Mouse (Mus musculus) embryonic facial prominence, embryonic 12.5 days (tissue): Measurements from ENCODE around the gene Nup210l. TPM values are rescaled to one million over a fixed set of nuclear protein-coding genes. Genes with fewer than 3 reads are reported as not detected.

ENCODE experiments used
- ATAC-seq: fragments of 200-750 bp; cut with Nextera tagmentation; 2 replicates; pipeline ENCODE4 v1.8.0; 2017; ENCODE audit not compliant: insufficient number of reproducible peaks, insufficient read depth, low FRiP score, low TSS enrichment
- H3K27ac ChIP-seq: fragments of 300-500 bp; sonication (generic); 2 replicates; pipeline ENCODE4 v1.5.1; 2016; ENCODE audit warnings: mild to moderate bottlenecking
- H3K27me3 ChIP-seq: fragments of 300-500 bp; sonication (generic); 2 replicates; pipeline ENCODE4 v1.6.1; 2016; ENCODE audit warnings: mild to moderate bottlenecking, moderate library complexity
- H3K36me3 ChIP-seq: fragments of 300-500 bp; sonication (generic); 2 replicates; pipeline ENCODE4 v1.6.1; 2016; ENCODE audit warnings: mild to moderate bottlenecking
- H3K4me1 ChIP-seq: fragments of 300-500 bp; sonication (generic); 2 replicates; pipeline ENCODE4 v1.6.1; 2016
- H3K4me2 ChIP-seq: fragments of 300-500 bp; sonication (generic); replicated peaks from 2 replicates; pipeline ENCODE4 v1.6.1; 2016; ENCODE audit warnings: mild to moderate bottlenecking, moderate library complexity
- H3K4me3 ChIP-seq: fragments of 300-500 bp; sonication (generic); 2 replicates; pipeline ENCODE4 v1.5.1; 2016; ENCODE audit warnings: mild to moderate bottlenecking
- H3K9ac ChIP-seq: fragments of 300-500 bp; sonication (generic); 2 replicates; pipeline ENCODE4 v1.6.1; 2016; ENCODE audit warnings: mild to moderate bottlenecking, moderate library complexity
- H3K9me3 ChIP-seq: fragments of 300-500 bp; sonication (generic); 2 replicates; pipeline ENCODE4 v1.6.1; 2016; ENCODE audit warnings: mild to moderate bottlenecking, moderate library complexity
- WGBS: fragments of 180-500 bp; shearing (Covaris S2); methylation state at CpG from one replicate; pipeline ENCODE4 v1.1.7; 2016; 5-methylcytosine and 5-hydroxymethylcytosine counted together
- polyA plus RNA-seq: library from polyadenylated mRNA; unstranded; fragments of >200 nt; fragmentation: Nextera tagmentation; extraction: Ambion mirVana; gene quantifications from 2 replicates; pipeline ENCODE4 v1.2.1, GENCODE M21; 2016

Gene Nup210l
- 0.35 and 0.43 TPM in 2 replicates for polyA plus RNA-seq

DNA sequence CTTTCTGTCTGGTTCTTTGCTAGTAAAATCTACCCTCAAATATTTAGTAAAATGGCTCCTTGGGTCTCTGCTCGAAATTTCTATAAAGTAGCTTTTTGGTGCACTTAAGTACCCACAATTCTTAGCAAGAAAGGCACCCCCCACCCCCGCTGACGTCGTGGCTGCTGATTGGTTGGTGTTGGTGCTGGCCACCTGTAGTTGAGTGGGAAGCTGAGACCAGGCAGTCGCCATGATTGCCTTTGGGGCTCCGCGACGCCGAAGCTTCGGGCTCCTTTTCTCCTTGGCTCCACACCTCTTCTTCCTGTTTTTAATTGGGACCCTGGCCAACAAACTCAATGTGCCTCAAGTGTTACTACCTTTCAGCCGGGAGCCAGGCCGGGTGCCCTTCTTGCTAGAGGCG is at the start of gene Nup210l:
Gene Nup210l (plus strand): TSS at position 195 of the 400 bp plus-strand sequence.
- H3K4me1 ChIP-seq, result no peaks in the 10 kb centered on the region
- 84% methylated on average over 13 of the region's 13 CpGs for WGBS
- no peak within 1 kb of the TSS for H3K9ac ChIP-seq
- H3K9me3 ChIP-seq, result no peaks in the 10 kb centered on the region
- H3K4me3 ChIP-seq, result no peak within 1 kb of the TSS
- no peak within 1 kb of the TSS for H3K27ac ChIP-seq
- H3K4me2 ChIP-seq, result no peak within 1 kb of the TSS
- ATAC-seq, result no peak
- H3K36me3 ChIP-seq, result peaks cover 13% of the 10 kb centered on the region
- H3K27me3 ChIP-seq, result no peaks in the 10 kb centered on the region

DNA sequence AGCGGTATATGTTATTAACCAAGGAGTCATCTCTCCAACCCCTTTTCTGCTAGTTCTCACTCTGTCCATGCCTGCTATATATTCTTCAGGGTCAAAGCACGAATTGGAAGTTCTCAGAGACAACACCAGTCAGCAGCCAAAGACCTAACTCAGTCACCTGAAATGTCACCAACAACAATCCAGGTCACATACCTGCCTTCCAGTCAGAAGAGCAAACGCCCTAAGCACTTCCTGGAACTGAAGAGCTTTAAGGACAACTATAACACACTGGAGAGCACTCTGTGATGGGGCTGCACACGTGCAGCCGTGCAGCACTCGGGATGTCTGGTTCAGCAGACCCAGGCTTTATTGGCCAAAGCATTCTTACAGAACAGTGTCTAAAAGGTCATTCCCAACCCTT is 42.4 kb upstream of the Nup210l start:
- Histone ChIP-seq H3K4me2 (no peak overlapping the region), H3K27me3 (no peaks in the 10 kb centered on the region), H3K36me3 (peaks cover 53% of the 10 kb centered on the region), H3K4me3 (no peak overlapping the region), H3K4me1 (no peaks in the 10 kb centered on the region), H3K9ac (no peak overlapping the region), H3K9me3 (no peaks in the 10 kb centered on the region), H3K27ac (no peak overlapping the region)
- WGBS, result 92% methylated on average over 6 of the region's 6 CpGs
- ATAC-seq, result no peak

DNA sequence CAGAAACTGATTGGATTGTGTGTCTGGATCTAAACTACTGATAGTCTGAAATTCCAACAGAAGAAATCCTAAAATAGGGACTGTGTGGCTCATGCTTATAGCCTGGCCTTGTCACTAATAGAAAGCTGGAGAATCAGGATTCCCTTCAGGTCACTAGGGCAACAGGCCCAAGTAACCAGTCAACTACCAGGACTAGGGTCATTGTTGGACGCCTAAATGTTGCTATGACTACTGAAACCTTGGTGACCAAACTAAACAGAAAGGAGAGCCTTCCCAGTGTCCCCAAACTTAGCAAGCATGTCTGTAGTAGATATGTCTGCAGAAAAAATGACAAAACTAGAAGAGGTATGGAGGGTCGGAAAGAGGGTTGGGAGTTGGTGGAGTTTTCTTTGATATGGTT is 41.4 kb upstream of the Nup210l start:
- Histone ChIP-seq H3K9ac (no peak overlapping the region), H3K4me2 (no peak overlapping the region), H3K27me3 (no peaks in the 10 kb centered on the region), H3K36me3 (peaks cover 44% of the 10 kb centered on the region), H3K27ac (no peak overlapping the region), H3K9me3 (no peaks in the 10 kb centered on the region), H3K4me1 (no peaks in the 10 kb centered on the region), H3K4me3 (no peak overlapping the region)
- no peak for ATAC-seq
- 85% methylated on average over 2 of the region's 2 CpGs for WGBS

DNA sequence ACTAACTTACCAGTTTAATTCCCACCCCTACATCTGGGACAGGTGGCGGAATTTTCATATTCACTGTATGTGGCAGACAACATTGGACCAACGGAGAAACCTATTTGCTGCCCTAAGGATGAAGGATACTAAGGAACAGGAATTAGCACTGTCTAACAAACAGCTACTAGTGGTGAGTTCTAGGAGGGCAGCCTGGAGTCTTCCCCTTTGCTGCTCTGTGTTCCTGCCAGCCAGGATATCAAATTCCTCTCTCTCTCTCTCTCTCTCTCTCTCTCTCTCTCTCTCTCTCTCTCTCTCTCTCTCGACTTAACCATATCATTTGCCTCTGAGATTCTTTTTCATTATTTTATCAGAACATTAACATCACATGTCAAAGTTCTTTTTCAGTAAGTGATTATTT is 39.5 kb upstream of the Nup210l start:
- H3K36me3 ChIP-seq, result peaks cover 36% of the 10 kb centered on the region

DNA sequence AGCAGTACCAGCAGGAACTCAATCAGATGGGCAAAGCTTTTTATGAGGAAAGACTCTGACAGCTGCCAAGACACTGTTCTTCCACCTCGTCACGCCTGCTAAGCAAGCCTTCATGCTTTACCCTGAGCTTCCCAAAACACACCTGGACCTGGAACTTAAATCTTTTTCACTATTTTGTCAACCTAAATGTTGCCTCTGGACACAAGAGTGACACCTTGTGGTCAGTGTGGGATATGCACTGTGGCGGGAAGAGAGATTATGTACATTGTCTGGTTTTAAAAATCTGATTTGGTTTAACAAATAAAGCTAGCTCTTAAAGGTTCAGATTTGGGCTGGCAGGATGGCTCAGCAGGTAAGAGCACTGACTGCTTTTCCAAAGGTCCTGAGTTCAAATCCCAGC is 38.4 kb upstream of the Nup210l start:
- no peak for ATAC-seq
- H3K9ac ChIP-seq, result no peak overlapping the region
- 52% methylated on average over 3 of the region's 3 CpGs for WGBS
- no peak overlapping the region for H3K4me2 ChIP-seq
- peaks cover 30% of the 10 kb centered on the region for H3K36me3 ChIP-seq
- H3K9me3 ChIP-seq, result no peaks in the 10 kb centered on the region
- H3K27ac ChIP-seq, result no peak overlapping the region
- H3K27me3 ChIP-seq, result no peaks in the 10 kb centered on the region
- H3K4me3 ChIP-seq, result no peak overlapping the region
- no peaks in the 10 kb centered on the region for H3K4me1 ChIP-seq

More for the DNA sequence above, 39.5 kb upstream of the Nup210l start:
- H3K9ac ChIP-seq, result no peak overlapping the region
- H3K27ac ChIP-seq, result no peak overlapping the region
- no peaks in the 10 kb centered on the region for H3K9me3 ChIP-seq
- no peaks in the 10 kb centered on the region for H3K4me1 ChIP-seq
- ATAC-seq, result no peak
- no peaks in the 10 kb centered on the region for H3K27me3 ChIP-seq
- no peak overlapping the region for H3K4me3 ChIP-seq
- 76% methylated on average over 3 of the region's 3 CpGs for WGBS
- H3K4me2 ChIP-seq, result no peak overlapping the region

DNA sequence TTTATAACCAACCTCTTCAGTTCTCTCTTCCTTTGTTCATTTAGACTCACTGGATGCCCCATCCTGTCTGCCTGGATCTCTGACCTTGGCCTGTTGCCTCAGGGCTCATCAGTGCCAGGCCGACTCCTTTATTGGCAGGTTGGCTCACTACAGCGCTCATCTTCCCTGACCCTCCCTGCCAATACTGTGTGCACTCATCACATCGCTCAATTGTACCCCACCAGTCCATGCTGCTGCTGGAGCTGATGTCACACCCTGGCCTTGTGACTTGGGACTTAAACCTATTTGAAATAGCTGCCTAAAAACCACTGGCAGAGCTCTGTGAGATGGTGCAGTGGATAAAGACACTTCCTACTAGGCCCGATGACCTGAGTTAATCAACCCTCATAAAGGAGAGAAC is 36.1 kb upstream of the Nup210l start:
- Histone ChIP-seq H3K36me3 (peaks cover 10% of the 10 kb centered on the region), H3K4me1 (no peaks in the 10 kb centered on the region), H3K9me3 (no peaks in the 10 kb centered on the region), H3K27me3 (no peaks in the 10 kb centered on the region), H3K4me3 (no peak overlapping the region), H3K4me2 (no peak overlapping the region), H3K27ac (no peak overlapping the region), H3K9ac (no peak overlapping the region)
- no peak for ATAC-seq
- 86% methylated on average over 4 of the region's 4 CpGs for WGBS

DNA sequence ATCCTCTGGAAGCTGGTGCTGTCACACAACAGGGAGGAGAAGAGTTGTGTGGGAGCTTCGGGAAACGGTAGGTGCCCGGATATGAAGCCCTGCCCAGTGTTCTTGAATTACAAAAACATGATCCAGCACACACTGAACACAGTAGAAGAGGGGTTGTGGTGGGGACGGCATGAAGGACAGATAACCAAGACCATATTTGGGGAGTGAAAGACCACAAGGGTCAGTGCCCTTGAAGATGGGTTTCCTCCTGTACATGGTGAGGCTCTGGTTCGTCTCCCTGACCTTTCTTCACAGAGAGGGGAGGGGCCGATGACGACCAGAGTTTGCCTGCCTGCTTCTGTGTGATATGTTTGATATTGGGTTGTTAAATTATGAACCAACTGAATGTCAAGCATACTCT is 34.2 kb upstream of the Nup210l start:
- H3K27ac ChIP-seq, result no peak overlapping the region
- H3K9ac ChIP-seq, result no peak overlapping the region
- ATAC-seq, result no peak
- WGBS, result 77% methylated on average over 7 of the region's 7 CpGs
- no peaks in the 10 kb centered on the region for H3K4me1 ChIP-seq
- H3K27me3 ChIP-seq, result no peaks in the 10 kb centered on the region
- no peak overlapping the region for H3K4me2 ChIP-seq
- H3K4me3 ChIP-seq, result no peak overlapping the region
- no peaks in the 10 kb centered on the region for H3K9me3 ChIP-seq
- no peaks in the 10 kb centered on the region; the same call in 1 of the 2 replicates for H3K36me3 ChIP-seq

DNA sequence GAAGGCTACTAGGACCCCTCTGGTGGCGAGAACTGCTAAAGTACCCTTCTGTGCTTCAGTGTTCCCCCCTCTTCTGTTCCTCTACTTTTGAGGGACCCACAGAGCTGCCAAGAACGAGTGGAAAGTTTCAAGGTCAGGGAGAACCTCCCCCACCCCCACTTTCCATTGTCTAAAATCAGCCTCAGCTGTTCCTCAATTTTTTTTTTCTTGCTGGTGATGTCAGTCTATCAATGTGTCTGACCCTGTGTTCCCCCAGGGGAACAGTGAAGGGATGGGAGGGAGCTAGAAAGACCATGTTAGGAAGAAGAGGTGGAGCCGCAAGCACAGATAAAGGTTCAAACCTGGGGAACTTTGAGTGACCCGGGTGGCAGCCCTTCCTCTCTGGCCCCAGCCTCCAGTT is 31.6 kb upstream of the Nup210l start, which contains the start of gene Tpm3:
Gene Tpm3 (plus strand): TSS at position 356 of the 400 bp plus-strand sequence.
- Histone ChIP-seq H3K9me3 (no peaks in the 10 kb centered on the region), H3K4me3 (no peak within 1 kb of the TSS), H3K4me2 (no peak within 1 kb of the TSS), H3K4me1 (peaks cover 5% of the 10 kb centered on the region; the same call in 1 of the 2 replicates), H3K36me3 (no peaks in the 10 kb centered on the region), H3K27ac (no peak within 1 kb of the TSS), H3K27me3 (no peaks in the 10 kb centered on the region), H3K9ac (no peak within 1 kb of the TSS)
- ATAC-seq, result no peak
- WGBS, result 71% methylated on average over 4 of the region's 4 CpGs

DNA sequence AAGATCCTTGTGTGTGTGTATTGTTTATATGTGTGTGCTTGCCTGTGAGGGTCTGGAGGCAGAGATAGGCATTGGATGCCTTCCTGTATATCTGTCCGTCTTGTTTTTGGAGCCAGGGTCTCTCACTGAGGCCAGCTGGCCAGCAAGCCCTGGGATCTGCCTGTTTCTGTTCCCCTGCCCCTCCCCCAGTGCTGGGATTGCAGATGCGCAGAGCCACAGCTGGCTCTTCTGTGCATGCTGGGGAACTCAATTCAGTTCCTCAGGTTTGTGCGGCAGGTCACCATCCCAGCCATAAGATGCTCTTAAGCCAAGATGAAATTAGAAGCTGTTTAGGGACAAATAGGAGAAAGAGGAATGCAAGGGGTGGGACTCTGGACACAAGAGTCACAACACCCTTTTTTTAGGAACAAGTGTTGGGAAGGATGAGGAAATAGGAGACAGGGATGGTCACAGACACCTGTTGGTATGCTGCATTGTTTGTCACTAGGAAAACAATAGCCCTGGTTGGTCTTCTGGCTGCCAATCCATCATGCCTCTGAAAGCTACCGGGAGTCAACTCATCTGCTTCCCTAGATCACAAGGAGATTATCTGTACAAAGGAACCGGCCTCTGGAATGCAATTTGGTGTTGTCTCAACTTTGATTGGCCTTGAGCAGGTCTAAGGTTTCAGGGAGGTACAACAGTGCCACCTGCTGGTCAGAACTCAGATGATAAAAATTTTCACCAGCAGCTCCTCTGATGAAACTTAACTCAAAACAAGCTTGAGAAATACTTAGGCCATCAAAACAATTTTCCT is 26.8 kb upstream of the Nup210l start:
- Histone ChIP-seq H3K4me1 (peaks cover 22% of the 10 kb centered on the region), H3K27ac (no peak overlapping the region), H3K27me3 (no peaks in the 10 kb centered on the region), H3K9ac (no peak overlapping the region), H3K4me3 (no peak overlapping the region), H3K4me2 (peak overlapping the region; percentile 30), H3K36me3 (no peaks in the 10 kb centered on the region), H3K9me3 (no peaks in the 10 kb centered on the region)
- no peak for ATAC-seq
- 11% methylated on average over 5 of the region's 5 CpGs for WGBS

DNA sequence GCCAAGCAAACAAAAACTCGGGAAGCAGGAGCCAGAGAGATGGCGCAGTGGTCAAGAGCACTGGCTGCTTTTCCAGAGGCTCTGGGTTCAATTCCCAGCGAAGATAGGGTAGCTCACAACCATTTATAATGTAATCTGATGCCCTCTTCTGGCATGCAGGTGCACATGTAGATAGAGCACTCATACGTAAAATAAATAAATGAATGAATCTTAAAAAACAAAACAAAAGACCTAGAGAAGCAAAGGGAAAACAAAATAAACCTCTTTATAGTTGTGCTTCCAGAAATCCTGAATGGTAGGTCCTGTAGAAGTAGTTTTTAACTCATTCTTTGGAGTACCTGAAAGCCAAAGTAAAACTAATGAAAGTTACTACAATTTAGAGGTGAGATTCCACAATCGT is 25.7 kb upstream of the Nup210l start:
- no peaks in the 10 kb centered on the region for H3K27me3 ChIP-seq
- no peak overlapping the region for H3K9ac ChIP-seq
- 44% methylated on average over 5 of the region's 5 CpGs for WGBS
- no peak overlapping the region for H3K4me2 ChIP-seq
- H3K4me3 ChIP-seq, result no peak overlapping the region
- peaks cover 33% of the 10 kb centered on the region for H3K4me1 ChIP-seq
- no peak overlapping the region for H3K27ac ChIP-seq
- H3K9me3 ChIP-seq, result no peaks in the 10 kb centered on the region
- H3K36me3 ChIP-seq, result no peaks in the 10 kb centered on the region
- ATAC-seq, result no peak

DNA sequence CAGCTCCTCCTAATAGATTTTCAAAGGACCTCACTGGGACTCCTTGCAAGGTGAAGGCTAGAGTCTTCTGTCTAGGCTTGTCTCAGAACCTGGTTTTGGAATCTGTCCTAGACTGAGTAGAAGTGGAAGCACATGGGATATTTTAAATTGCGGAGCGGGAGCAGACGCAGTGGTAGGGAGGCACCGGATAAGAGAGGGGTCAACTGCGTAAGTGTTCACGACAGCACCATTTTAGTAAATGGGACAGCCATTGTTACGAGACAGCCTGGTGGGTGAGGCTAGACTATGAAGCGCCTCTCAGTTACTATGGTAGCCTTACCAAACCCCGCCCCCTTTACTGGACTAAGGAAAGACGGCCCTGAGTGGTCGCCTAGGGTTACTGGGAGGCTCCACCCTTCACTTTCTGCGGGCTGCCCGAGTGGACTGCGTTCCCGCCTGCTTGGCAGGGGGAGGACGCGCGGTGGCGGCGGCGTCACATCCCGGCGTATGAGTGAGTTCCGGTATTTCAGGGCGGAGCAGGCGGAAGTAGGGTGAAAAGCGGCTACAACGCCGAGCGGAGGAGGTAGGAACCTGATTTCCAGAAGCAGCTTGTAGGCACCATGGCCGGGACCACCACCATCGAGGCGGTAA is 24.7 kb upstream of the Nup210l start:
- Histone ChIP-seq H3K4me2 (peak overlapping the region; percentile 75), H3K27ac (peak overlapping the region; percentile 98), H3K9ac (peak overlapping the region; percentile 78), H3K4me1 (peaks cover 44% of the 10 kb centered on the region), H3K9me3 (no peaks in the 10 kb centered on the region), H3K36me3 (no peaks in the 10 kb centered on the region), H3K4me3 (peak overlapping the region; percentile 82), H3K27me3 (no peaks in the 10 kb centered on the region)
- ATAC-seq, result peak; percentile 95
- under 1% methylated on average over 33 of the region's 33 CpGs for WGBS
